Mouse (Mus musculus) MEL (cell line): ENCODE data around the gene Asb3. TPM values are rescaled to one million over a fixed set of nuclear protein-coding genes. Genes with fewer than 3 reads are reported as not detected.
"Not testable (repeated sequence)": the region's sequence is repeated elsewhere in the genome, so short reads cannot be mapped to it uniquely, and the experiment has no call there.

ENCODE experiments used
- DNase-seq: peaks from one replicate; pipeline ENCODE4 v3.0.0; 2011; ENCODE audit warnings: low read depth, low spot score
- H3K27ac ChIP-seq: 2 replicates; pipeline ENCODE4 v1.5.1; 2012; ENCODE audit warnings: low read depth, mild to moderate bottlenecking, control low read depth, low read length, moderate library complexity; ENCODE audit not compliant: control insufficient read depth
- H3K27me3 ChIP-seq, 2 experiments: fragments of 150-350 bp in 1 of 2; sonication (generic) in 1 of 2; 2 replicates each; pipeline ENCODE4 v1.6.1; 2012; ENCODE audit warnings: low read length in 2 of 2, mild to moderate bottlenecking in 2 of 2, improper control_type of control experiment in 1 of 2, moderate library complexity in 1 of 2; ENCODE audit not compliant: insufficient read depth in 2 of 2, control insufficient read depth in 1 of 2
- H3K36me3 ChIP-seq, 2 experiments: 2 replicates each; pipeline ENCODE4 v1.6.1; 2012 to 2014; ENCODE audit warnings: low read length in 2 of 2, improper control_type of control experiment in 1 of 2, inconsistent platforms in 1 of 2, mild to moderate bottlenecking in 1 of 2; ENCODE audit not compliant: insufficient read depth in 2 of 2, control insufficient read depth in 1 of 2
- H3K4me1 ChIP-seq, 2 experiments: fragments of 150-350 bp in 1 of 2; sonication (generic) in 1 of 2; 2 replicates each; pipeline ENCODE4 v1.6.1; 2012; ENCODE audit warnings: low read length in 2 of 2, improper control_type of control experiment in 1 of 2, mild to moderate bottlenecking in 1 of 2; ENCODE audit not compliant: insufficient read depth in 2 of 2, control insufficient read depth in 1 of 2
- H3K4me3 ChIP-seq, 2 experiments: fragments of 150-350 bp in 1 of 2; sonication (generic) in 1 of 2; 2 replicates each; pipeline ENCODE4 v1.5.1; 2012; ENCODE audit warnings: low read depth in 2 of 2, low read length in 2 of 2, mild to moderate bottlenecking in 2 of 2, moderate library complexity in 2 of 2, control low read depth in 1 of 2, improper control_type of control experiment in 1 of 2; ENCODE audit not compliant: control insufficient read depth in 1 of 2, insufficient read depth in 1 of 2
- H3K79me2 ChIP-seq: 2 replicates; pipeline ENCODE4 v1.6.1; 2012; ENCODE audit warnings: mild to moderate bottlenecking, low read length, moderate library complexity; ENCODE audit not compliant: control insufficient read depth, poor library complexity, insufficient read depth
- H3K9ac ChIP-seq: 2 replicates; pipeline ENCODE4 v1.6.1; 2012; ENCODE audit warnings: low read depth, mild to moderate bottlenecking, control low read depth, low read length, moderate library complexity; ENCODE audit not compliant: control insufficient read depth, poor library complexity, severe bottlenecking
- H3K9me3 ChIP-seq: fragments of 150-350 bp; sonication (generic); replicated peaks from 2 replicates; pipeline ENCODE4 v1.6.1; 2012; ENCODE audit warnings: mild to moderate bottlenecking, low read length, improper control_type of control experiment, moderate library complexity; ENCODE audit not compliant: insufficient read depth
- ELF1 ChIP-seq: IDR thresholded peaks from 2 replicates; pipeline ENCODE4 v1.6.1; 2014; ENCODE audit warnings: low read depth, mild to moderate bottlenecking, inconsistent platforms, low read length, improper control_type of control experiment, moderate library complexity
- GABPA ChIP-seq: IDR thresholded peaks from 2 replicates; pipeline ENCODE4 v1.6.1; 2012; ENCODE audit warnings: low read depth, mild to moderate bottlenecking, inconsistent platforms, low read length, improper control_type of control experiment, moderate library complexity
- KAT2A ChIP-seq: conservative IDR thresholded peaks from 2 replicates; pipeline ENCODE4 v1.6.1; 2012; ENCODE audit warnings: low read depth, low read length, improper control_type of control experiment, inconsistent platforms
- MAX ChIP-seq: IDR thresholded peaks from 2 replicates; pipeline ENCODE4 v1.6.1; 2011; ENCODE audit warnings: low read length, improper control_type of control experiment
- MAZ ChIP-seq: IDR thresholded peaks from 2 replicates; pipeline ENCODE4 v1.6.1; 2012; ENCODE audit warnings: low read depth, mild to moderate bottlenecking, inconsistent platforms, low read length, improper control_type of control experiment
- MXI1 ChIP-seq: IDR thresholded peaks from 2 replicates; pipeline ENCODE4 v1.6.1; 2011; ENCODE audit warnings: mild to moderate bottlenecking, low read depth, low read length, improper control_type of control experiment
- POLR2AphosphoS2 ChIP-seq: IDR thresholded peaks from 2 replicates; pipeline ENCODE4 v1.6.1; 2011; ENCODE audit warnings: low read length, improper control_type of control experiment
- RCOR1 ChIP-seq: IDR thresholded peaks from 2 replicates; pipeline ENCODE4 v1.6.1; 2012; ENCODE audit warnings: low read depth, mild to moderate bottlenecking, inconsistent platforms, low read length, improper control_type of control experiment
- TAL1 ChIP-seq: IDR thresholded peaks from 2 replicates; pipeline ENCODE4 v1.6.1; 2012; ENCODE audit warnings: mild to moderate bottlenecking, inconsistent platforms, low read length, moderate library complexity, mixed read lengths
- TBP ChIP-seq: IDR thresholded peaks from 2 replicates; pipeline ENCODE4 v1.8.0; 2011; ENCODE audit warnings: low read depth, low read length, improper control_type of control experiment
- USF1 ChIP-seq: IDR thresholded peaks from 2 replicates; pipeline ENCODE4 v1.6.1; 2014; ENCODE audit warnings: low read depth, mild to moderate bottlenecking, inconsistent platforms, low read length, improper control_type of control experiment, moderate library complexity
- polyA plus RNA-seq, 2 experiments: library from polyadenylated mRNA; stranded (reverse) in 1 of 2; unstranded in 1 of 2; fragments of >175 nt in 1 of 2; fragments of >200 nt in 1 of 2; gene quantifications; 2 replicates each; pipeline versions ENCODE4 v1.2.1 to v1.2.4; 2012; ENCODE audit warnings: low replicate concordance in 2 of 2, low read depth in 1 of 2; ENCODE audit not compliant: insufficient read length in 2 of 2, insufficient read depth in 1 of 2, missing spikeins in 1 of 2
- total RNA-seq: library from RNA; depleted of rRNA; stranded (reverse); fragments of 300-350 nt; gene quantifications from 2 replicates; pipeline ENCODE4 v1.2.3, GENCODE M21; 2012

The Asb3 gene
- total and polyA plus RNA-seq, 3 experiments: 7.9 to 14.3 TPM; not detected in 1

DNA sequence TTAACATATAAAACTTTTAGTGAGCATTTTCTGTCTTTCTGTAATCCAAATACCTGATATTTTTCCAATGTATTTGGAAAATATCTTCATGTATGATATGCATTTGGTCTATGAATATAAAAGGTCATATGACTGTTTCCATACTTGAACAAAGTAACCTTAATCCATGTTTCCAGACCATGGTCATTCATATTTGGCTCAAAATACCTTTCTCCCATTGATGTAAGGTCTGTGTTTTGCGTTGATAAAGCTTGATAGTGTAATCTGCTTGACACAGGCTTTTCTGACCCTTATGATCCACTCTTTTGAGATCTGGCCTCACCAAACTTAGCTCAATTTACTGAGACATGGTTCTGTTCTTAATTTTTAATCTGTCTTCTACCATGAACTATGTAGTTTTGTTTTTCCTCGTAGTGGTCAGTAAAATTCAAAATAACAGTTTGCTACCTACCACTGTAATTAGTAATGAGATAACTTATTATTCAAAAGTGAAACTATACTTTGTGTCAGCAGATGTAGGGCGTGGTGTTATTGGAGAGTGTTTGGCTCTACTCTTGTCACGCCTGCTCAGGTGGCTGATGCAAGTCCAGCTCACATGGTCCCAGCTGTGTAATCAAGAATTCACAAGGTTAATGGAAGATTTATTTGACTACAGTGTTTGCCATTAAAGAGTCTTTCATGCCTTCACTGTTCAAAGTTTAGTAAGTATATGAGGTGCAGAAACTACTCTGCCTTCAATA, 116.1 kb downstream of the Asb3 start (continued):
- TF ChIP-seq TAL1: peak; percentile 85
- TF ChIP-seq USF1: peak; percentile 80
- no peak for TF ChIP-seq MAZ

DNA sequence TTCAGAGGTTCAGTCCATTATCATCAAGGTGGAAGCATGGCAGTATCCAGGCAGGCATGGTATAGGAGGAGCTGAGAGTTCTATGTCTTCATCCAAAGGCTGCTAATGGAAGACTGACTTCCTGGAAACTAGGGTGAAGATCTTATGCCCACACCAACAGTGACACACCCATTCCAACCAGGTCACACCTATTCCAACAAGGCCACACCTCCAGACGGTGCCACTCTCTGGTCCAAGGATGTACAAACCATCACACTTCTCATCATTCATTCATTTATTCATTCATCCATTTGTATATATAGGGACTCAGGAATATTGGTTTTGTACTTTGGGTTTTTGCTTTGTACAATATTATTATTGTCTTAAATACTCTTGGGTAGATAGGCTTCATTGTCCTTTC, 124.5 kb downstream of the Asb3 start:
- not testable (repeated sequence) for H3K27me3 ChIP-seq, DNase-seq, H3K27ac ChIP-seq, H3K79me2 ChIP-seq, H3K4me3 ChIP-seq, H3K9ac ChIP-seq, H3K4me1 ChIP-seq, H3K36me3 ChIP-seq, H3K9me3 ChIP-seq

DNA sequence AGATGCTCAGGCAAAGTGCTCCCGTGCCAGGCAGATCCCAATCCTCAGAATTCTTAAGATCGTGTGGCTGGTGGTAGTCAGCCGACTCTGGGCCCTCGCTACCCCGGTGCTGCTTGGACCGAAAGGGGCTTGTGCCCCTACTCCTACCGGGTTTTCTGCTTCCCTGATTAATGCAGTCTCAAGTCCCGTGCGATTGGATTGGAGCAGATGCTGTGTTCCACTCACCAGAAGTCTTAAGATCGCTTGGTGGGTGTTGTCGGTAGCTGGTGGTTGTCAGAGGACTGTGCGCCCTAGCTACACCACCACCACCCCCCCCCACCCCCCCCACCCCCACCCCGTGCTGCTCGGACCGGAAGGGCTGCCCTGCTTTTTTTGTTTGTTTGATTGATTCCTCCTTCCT, 132.2 kb downstream of the Asb3 start:
- not testable (repeated sequence) for DNase-seq, H3K36me3 ChIP-seq, H3K9me3 ChIP-seq, H3K9ac ChIP-seq, H3K4me1 ChIP-seq, H3K27ac ChIP-seq, H3K27me3 ChIP-seq, H3K79me2 ChIP-seq, H3K4me3 ChIP-seq

DNA sequence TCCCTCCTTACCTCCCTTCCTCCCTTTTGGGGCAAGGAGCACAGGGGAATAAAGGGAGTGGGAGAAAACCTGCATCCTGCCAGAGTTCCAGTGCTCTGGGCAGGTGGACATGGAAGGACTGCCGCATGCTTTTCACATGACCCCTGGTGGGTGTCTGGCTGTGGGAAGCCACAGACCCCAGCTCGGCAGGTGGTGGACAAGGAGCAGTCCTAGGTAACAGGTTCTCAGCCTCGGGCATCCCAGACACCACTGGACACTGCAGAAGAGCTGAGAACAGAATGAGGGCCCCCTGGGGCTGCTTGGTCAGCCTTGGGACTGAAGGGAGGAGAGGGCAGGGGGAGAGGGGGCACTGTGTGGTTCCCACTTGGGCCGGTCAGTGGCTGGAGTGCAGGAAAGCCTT, 149.7 kb downstream of the Asb3 start:
- H3K27ac ChIP-seq: no peak overlapping the region
- no peak for DNase-seq
- no peaks in the 10 kb centered on the region for H3K4me1 ChIP-seq
- H3K4me3 ChIP-seq: no peak overlapping the region
- H3K79me2 ChIP-seq: no peaks in the 10 kb centered on the region
- H3K9ac ChIP-seq: no peak overlapping the region
- no peaks in the 10 kb centered on the region for H3K27me3 ChIP-seq
- H3K36me3 ChIP-seq: no peaks in the 10 kb centered on the region
- TF ChIP-seq MXI1: no peak
- TF ChIP-seq KAT2A: no peak
- no peak for TF ChIP-seq POLR2AphosphoS2
- TF ChIP-seq USF1: no peak
- no peak for TF ChIP-seq TBP
- TF ChIP-seq ELF1: no peak
- no peak for TF ChIP-seq GABPA
- TF ChIP-seq MAX: no peak
- TF ChIP-seq RCOR1: no peak
- no peaks in the 10 kb centered on the region for H3K9me3 ChIP-seq
